Mouse (Mus musculus) thymus, adult 2 months (tissue): ENCODE measurements around the gene Dennd1a. TPM values are rescaled to one million over a fixed set of nuclear protein-coding genes. Genes with fewer than 3 reads are reported as not detected.

Source experiments
- DNase-seq: peaks from one replicate; pipeline ENCODE4 v3.0.0; 2021
- H3K27ac ChIP-seq: fragments of 200-500 bp; 2 replicates; pipeline ENCODE4 v1.5.1; 2012; ENCODE audit warnings: low read length, control low read depth; ENCODE audit not compliant: control insufficient read depth, insufficient read depth
- H3K27me3 ChIP-seq: fragments of 200-500 bp; 2 replicates; pipeline ENCODE4 v1.6.1; 2012; ENCODE audit warnings: mild to moderate bottlenecking, low read length, moderate library complexity, mixed read lengths; ENCODE audit not compliant: control insufficient read depth, insufficient read depth
- H3K36me3 ChIP-seq: fragments of 200-500 bp; 2 replicates; pipeline ENCODE4 v1.6.1; 2012; ENCODE audit warnings: mild to moderate bottlenecking, low read length, moderate library complexity; ENCODE audit not compliant: control insufficient read depth, insufficient read depth
- H3K4me1 ChIP-seq: fragments of 200-500 bp; replicated peaks from 2 replicates; pipeline ENCODE4 v1.6.1; 2012; ENCODE audit warnings: low read length; ENCODE audit not compliant: control insufficient read depth, insufficient read depth
- H3K4me3 ChIP-seq: fragments of 200-500 bp; 2 replicates; pipeline ENCODE4 v1.5.1; 2012; ENCODE audit warnings: mild to moderate bottlenecking, low read length, control low read depth, moderate library complexity; ENCODE audit not compliant: control insufficient read depth, insufficient read depth
- CTCF ChIP-seq: fragments of 200-500 bp; IDR thresholded peaks from 2 replicates; pipeline ENCODE4 v1.5.1; 2012; ENCODE audit warnings: mild to moderate bottlenecking, control low read depth, low read length, moderate library complexity, borderline replicate concordance; ENCODE audit not compliant: control insufficient read depth, poor library complexity, insufficient read depth; ENCODE audit errors: extremely low read depth
- POLR2A ChIP-seq: fragments of 200-500 bp; IDR thresholded peaks from 2 replicates; pipeline ENCODE4 v1.6.1; 2012; ENCODE audit warnings: mild to moderate bottlenecking, low read length, control low read depth, moderate library complexity; ENCODE audit not compliant: control insufficient read depth, poor library complexity, insufficient read depth; ENCODE audit errors: extremely low read depth
- WGBS: fragments of 180-500 bp; shearing (Covaris S2); methylation state at CpG from one replicate; pipeline ENCODE4 v1.1.7; 2018; 5-methylcytosine and 5-hydroxymethylcytosine counted together
- polyA plus RNA-seq: library from polyadenylated mRNA; depleted of rRNA; stranded (reverse); fragments of >200 nt; gene quantifications from 2 replicates; pipeline ENCODE4 v1.2.3, GENCODE M21; 2012

Dennd1a gene
- polyA plus RNA-seq, 1 experiment: 35.9 TPM

DNA sequence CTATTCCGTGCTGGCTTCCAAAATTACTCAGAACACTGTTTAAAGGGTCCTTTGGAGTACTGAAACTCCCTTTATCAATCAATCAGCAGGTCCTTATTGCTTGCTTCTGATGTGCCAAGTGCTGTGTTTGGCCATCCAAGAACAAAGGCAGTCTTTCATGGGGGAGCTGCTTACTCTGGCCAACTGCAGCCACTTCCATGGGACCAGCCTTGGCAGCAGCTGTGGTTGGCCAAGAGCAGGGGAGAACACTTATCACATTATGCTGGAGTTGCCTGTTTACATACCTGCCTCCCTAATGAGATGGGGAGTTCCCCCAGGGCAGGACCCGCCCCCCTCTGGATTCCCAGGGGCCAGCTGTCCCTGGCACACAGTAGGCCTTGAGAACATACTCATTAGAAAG, 432.0 kb downstream of the Dennd1a start:
- Histone ChIP-seq H3K4me1 (no peaks in the 10 kb centered on the region), H3K36me3 (0 out of 2 replicates have a peak, but pooled peaks cover 7% of the 10 kb centered on the region), H3K4me3 (no peak overlapping the region), H3K27me3 (no peaks in the 10 kb centered on the region), H3K27ac (no peak overlapping the region)
- no peak for TF ChIP-seq POLR2A
- 94% methylated on average over 2 of the region's 2 CpGs for WGBS
- no peak for DNase-seq

DNA sequence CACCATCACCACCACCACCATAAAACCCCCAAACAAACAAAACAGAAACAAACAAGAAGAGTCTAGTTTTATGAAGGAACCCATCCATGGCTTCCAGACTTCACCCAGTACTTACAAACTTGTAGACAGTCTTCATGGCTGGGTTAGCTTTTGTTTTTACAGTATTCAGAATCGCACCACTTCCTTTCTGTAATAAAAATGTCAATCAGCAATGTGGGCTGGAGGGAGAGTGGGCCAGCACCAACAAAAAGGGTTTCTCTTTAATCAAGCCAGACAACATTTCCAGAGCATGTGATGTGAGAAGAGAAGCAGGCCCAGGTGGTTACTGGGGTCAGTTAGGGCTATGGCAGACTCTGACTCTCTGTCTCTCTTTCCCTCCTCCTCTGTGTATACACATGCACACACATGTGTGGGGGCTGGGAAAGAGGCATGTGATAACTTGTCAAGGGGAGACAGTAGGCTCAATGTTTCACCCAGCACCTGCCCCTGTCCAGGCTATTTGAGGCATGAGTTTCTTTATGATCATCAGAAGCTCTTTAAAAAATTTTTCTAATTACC, 433.2 kb downstream of the Dennd1a start:
- Histone ChIP-seq H3K27ac (no peak overlapping the region), H3K27me3 (no peaks in the 10 kb centered on the region), H3K36me3 (0 out of 2 replicates have a peak, but pooled peaks cover 7% of the 10 kb centered on the region), H3K4me3 (no peak overlapping the region), H3K4me1 (no peaks in the 10 kb centered on the region)
- TF ChIP-seq CTCF: no peak
- no peak for TF ChIP-seq POLR2A
- 69% methylated on average over 1 of the region's 1 CpGs for WGBS
- no peak for DNase-seq

DNA sequence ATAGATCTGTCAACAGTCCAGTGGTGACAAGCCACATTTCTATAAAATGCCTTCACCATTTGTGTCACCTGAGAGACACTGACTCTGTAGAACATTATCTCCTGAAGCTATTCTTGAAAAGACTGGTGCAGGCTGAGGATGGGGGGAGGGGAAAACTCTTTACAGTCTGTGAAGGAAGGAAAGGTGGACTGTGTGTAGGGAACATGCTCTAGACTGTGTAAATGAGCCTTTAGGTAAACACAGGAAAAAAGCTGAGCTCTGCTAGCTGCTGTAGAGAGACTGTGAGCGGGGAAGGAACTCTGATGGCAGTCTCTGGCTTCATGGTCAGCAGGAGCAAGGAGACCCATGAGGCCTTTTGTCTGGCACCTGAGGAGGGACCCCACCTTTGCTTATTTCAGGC, 436.6 kb downstream of the Dennd1a start:
- H3K27ac ChIP-seq: no peak overlapping the region
- no peak overlapping the region for H3K4me3 ChIP-seq
- H3K36me3 ChIP-seq: 0 out of 2 replicates have a peak, but pooled peaks cover 7% of the 10 kb centered on the region
- TF ChIP-seq CTCF: no peak
- no peak for TF ChIP-seq POLR2A
- no peaks in the 10 kb centered on the region for H3K27me3 ChIP-seq
- WGBS: 96% methylated on average over 1 of the region's 1 CpGs
- no peak for DNase-seq
- H3K4me1 ChIP-seq: no peaks in the 10 kb centered on the region

DNA sequence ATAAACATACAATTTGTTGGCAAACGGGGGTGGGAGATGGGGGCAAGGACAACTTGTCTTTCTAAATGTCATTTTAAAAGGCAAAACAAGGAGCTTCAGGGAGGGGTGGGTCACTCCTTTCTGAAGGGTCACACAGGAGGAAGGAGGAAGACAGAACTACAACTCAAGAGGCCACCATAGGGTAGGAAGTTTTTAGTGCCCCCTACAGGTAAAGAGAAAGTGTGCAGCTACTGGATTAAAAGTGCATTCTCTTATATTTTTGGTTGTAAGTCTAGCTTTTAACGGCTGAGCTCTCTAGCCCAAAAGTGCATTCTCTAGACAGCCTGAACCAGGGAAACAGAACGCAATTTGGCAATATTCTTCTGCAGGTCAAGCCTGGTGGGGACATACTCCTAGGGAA, 437.8 kb downstream of the Dennd1a start:
- Histone ChIP-seq H3K27me3 (no peaks in the 10 kb centered on the region), H3K4me3 (no peak overlapping the region), H3K4me1 (no peaks in the 10 kb centered on the region), H3K27ac (no peak overlapping the region), H3K36me3 (0 out of 2 replicates have a peak, but pooled peaks cover 7% of the 10 kb centered on the region)
- 98% methylated on average over 3 of the region's 3 CpGs for WGBS
- DNase-seq: no peak
- TF ChIP-seq POLR2A (no peak), CTCF (no peak)

DNA sequence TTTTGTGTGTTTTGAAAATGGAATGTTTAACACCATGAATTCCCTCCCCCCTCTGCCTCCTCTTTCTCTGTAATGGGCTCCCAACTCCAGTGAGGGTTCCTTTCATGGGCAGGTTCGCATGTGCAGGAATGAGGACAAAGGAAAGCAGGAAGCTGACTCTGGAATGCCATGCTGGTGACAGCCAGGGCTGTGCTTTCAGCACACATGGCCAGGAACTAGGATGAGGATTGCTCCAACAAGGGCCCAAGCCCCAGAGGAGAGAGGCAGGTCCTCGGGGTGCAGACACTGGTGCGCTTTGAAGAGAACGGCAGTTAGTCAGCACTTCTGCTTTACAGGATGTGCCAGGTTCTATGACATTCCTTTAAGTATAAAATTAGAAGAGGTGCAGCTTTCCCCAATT, 444.5 kb downstream of the Dennd1a start:
- DNase-seq: no peak
- 76% methylated on average over 4 of the region's 4 CpGs for WGBS
- Histone ChIP-seq H3K4me3 (no peak overlapping the region), H3K36me3 (no peaks in the 10 kb centered on the region), H3K27me3 (no peaks in the 10 kb centered on the region), H3K4me1 (no peaks in the 10 kb centered on the region; the same call in 1 of the 2 replicates), H3K27ac (no peak overlapping the region)
- TF ChIP-seq POLR2A: no peak

DNA sequence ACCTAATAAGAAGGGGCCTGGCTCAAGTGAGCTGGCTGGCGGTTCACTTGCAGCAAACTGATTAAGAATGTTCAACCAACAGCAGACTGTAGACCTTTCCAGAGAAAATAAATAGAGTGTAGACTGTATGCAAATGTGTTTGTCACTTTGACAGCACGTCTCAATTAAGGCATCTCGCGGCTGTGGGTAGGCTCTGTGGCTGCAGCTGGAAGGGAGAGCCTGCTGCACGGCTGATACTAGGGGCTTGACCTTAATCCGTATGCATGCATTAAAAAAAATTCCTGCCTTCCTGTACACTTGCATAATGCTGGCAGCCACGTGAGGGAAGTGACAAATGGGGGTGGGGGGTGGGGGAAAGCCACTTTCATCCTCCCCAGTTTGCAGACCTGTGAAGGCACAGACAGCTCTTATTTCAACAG, 445.0 kb downstream of the Dennd1a start:
- no peak overlapping the region; the same call in 1 of the 2 replicates for H3K27ac ChIP-seq
- WGBS: 70% methylated on average over 7 of the region's 7 CpGs
- TF ChIP-seq CTCF (no peak), POLR2A (no peak)
- H3K4me3 ChIP-seq: no peak overlapping the region
- H3K27me3 ChIP-seq: no peaks in the 10 kb centered on the region
- no peaks in the 10 kb centered on the region for H3K36me3 ChIP-seq
- H3K4me1 ChIP-seq: no peaks in the 10 kb centered on the region; the same call in 1 of the 2 replicates
- no peak for DNase-seq

DNA sequence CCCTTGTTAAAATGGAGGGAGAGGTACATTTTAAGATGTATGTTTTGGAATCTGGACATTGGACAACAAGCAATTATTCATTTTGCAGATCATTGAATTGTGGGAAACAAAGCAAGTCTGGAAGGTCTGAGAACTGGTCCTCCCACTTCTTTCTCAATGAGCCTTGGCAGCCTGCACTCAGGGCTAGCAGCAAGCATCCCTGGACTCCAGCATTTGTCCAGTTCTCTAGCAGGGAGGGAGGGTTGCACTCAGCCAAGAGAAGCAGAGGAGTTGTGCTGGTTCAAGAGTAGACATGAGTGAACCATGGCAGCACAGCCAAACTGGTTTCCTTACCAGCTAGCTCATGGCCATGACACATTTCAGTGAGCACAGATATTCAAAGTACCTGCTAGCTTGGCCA, 447.3 kb downstream of the Dennd1a start:
- no peaks in the 10 kb centered on the region; the same call in 1 of the 2 replicates for H3K4me1 ChIP-seq
- H3K4me3 ChIP-seq: no peak overlapping the region
- no peaks in the 10 kb centered on the region for H3K27me3 ChIP-seq
- no peak overlapping the region for H3K27ac ChIP-seq
- no peak for DNase-seq
- H3K36me3 ChIP-seq: no peaks in the 10 kb centered on the region
- no peak for TF ChIP-seq POLR2A
- TF ChIP-seq CTCF: no peak
